Mouse (Mus musculus): ENCODE results near the gene Prdm16. TPM values are rescaled to one million over a fixed set of nuclear protein-coding genes. Genes with fewer than 3 reads are reported as not detected.

Gene Prdm16
- polyA plus RNA-seq, 1 experiment = 0.50 TPM

DNA sequence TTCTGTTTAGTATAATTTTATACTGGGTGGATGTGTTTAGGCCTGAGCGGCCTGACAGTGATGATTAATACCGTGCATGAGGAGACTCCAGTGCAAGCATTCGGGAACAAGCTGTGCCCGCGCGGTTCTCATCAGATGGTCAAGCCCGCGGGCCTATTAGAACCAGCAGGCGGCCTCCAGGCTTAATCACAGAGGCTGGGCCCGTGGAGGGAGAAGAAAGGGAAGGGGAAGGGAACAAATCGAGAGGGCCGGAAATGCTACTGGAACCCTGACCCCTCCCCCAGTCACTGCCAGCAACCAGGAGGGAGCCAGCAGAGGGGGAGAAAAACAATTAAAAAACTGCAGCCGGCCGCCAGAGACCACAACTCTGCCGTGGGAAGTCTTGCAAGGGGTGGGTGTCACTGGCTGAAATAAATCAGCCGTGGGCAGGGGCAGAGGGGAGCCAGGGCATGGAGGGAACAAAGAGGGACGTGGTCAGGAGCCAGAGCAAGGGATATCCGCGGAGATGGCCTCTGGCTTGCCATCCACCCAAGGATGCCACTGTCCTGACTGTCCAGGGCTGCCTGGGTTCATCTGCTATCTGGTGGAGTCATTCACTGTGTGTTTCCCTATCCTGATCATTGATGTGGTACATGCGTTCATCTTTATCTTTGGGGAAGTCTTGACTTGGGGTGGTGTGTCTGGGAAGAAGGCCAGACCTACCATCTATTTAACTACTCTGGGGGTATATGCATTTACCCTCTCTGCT, 246.2 kb downstream of the Prdm16 start:
- TF ChIP-seq POLR2A (IDR thresholded peaks at IDR 0.05; ENCODE audit: borderline replicate concordance, low read depth, low read length) (no peak), CTCF (IDR thresholded peaks at IDR 0.05; ENCODE audit: low read depth, low read length) (no peak)
- H3K4me3 ChIP-seq (ENCODE audit: insufficient read depth, low read length) = no peak overlapping the region

GRCm38 (mm10) chr4:154389641-154390040, 247.0 kb downstream of the Prdm16 start:
- TF ChIP-seq CTCF (IDR thresholded peaks at IDR 0.05; ENCODE audit: low read depth, low read length) (no peak), POLR2A (IDR thresholded peaks at IDR 0.05; ENCODE audit: borderline replicate concordance, low read depth, low read length) (no peak)
- Histone ChIP-seq H3K4me3 (ENCODE audit: insufficient read depth, low read length) (no peak overlapping the region), H3K4me1 (ENCODE audit: control insufficient read depth, insufficient read depth, low read length) (no peaks in the 10 kb centered on the region), H3K27ac (ENCODE audit: insufficient read depth, low read depth, low read length) (no peak overlapping the region)

More for the DNA sequence above, 246.2 kb downstream of the Prdm16 start:
- no peaks in the 10 kb centered on the region for H3K4me1 ChIP-seq (ENCODE audit: control insufficient read depth, insufficient read depth, low read length)
- no peak overlapping the region for H3K27ac ChIP-seq (ENCODE audit: insufficient read depth, low read depth, low read length)

DNA sequence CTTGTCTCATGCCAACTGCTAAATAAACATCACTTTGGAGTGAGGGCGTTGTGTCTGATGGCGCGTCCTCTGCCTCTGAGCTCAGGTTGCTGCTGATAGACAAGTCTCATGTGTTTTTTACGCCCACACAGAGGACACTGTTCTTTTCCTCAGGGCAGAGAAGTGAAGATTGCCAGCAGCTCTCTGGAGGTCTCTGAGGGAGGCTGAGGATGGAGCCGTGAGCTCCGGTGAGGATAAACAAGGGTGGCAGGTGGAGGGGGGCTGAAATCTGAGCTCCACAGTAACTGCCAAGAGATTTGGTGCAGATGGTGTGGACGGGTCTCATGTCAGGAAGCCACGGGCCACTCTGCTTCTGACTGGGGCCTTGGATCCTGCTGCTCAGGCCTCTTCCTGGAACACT, 249.9 kb downstream of the Prdm16 start:
- Histone ChIP-seq H3K4me3 (ENCODE audit: insufficient read depth, low read length) (no peak overlapping the region), H3K4me1 (ENCODE audit: control insufficient read depth, insufficient read depth, low read length) (no peaks in the 10 kb centered on the region), H3K27ac (ENCODE audit: insufficient read depth, low read depth, low read length) (no peak overlapping the region)
- TF ChIP-seq CTCF (IDR thresholded peaks at IDR 0.05; ENCODE audit: low read depth, low read length) = no peak
- TF ChIP-seq POLR2A (IDR thresholded peaks at IDR 0.05; ENCODE audit: borderline replicate concordance, low read depth, low read length) = no peak

DNA sequence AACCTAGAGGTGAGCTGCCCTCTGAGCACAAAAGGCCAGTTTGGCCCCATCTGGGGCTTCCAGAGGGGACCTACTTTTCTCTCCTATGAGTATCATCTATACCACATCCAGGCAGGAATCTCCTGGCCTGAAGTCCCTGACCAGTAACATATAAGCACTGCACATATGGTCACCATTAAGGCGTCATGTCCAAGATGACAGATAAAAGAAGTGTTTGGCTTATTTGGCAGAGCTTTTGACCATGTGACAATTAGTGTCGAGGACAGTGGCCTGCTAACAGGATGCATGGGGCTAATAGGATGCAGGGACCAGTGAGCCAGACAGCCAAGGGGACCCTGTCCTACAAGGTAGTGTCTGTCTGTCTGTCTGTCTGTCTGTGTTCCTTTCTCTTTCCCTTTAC, 250.8 kb downstream of the Prdm16 start:
- H3K27ac ChIP-seq (ENCODE audit: insufficient read depth, low read depth, low read length) = no peak overlapping the region
- no peaks in the 10 kb centered on the region for H3K4me1 ChIP-seq (ENCODE audit: control insufficient read depth, insufficient read depth, low read length)
- TF ChIP-seq CTCF (IDR thresholded peaks at IDR 0.05; ENCODE audit: low read depth, low read length) (no peak), POLR2A (IDR thresholded peaks at IDR 0.05; ENCODE audit: borderline replicate concordance, low read depth, low read length) (no peak)
- H3K4me3 ChIP-seq (ENCODE audit: insufficient read depth, low read length) = no peak overlapping the region

DNA sequence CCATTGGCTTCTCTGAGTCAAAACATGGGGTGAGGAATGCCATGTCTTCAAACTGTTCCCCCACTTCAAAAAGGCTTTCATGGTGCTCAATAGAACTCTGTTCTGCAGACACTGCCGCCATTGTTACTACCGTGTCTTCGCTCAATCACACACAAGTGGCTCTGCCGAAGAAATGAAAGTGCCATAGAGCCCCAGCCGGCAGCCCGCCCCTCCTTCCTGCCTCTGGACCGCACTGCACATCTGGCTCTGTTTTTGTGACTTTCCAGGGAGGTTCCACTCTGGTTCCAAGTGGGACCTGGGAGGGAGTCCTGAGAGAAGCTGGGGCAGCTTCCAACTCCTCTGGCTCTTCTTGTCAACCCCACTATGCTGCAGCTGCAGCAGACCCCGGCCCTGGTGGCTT, 251.5 kb downstream of the Prdm16 start:
- H3K4me1 ChIP-seq (ENCODE audit: control insufficient read depth, insufficient read depth, low read length) = no peaks in the 10 kb centered on the region
- TF ChIP-seq POLR2A (IDR thresholded peaks at IDR 0.05; ENCODE audit: borderline replicate concordance, low read depth, low read length) = no peak
- TF ChIP-seq CTCF (IDR thresholded peaks at IDR 0.05; ENCODE audit: low read depth, low read length) = no peak
- H3K4me3 ChIP-seq (ENCODE audit: insufficient read depth, low read length) = no peak overlapping the region
- H3K27ac ChIP-seq (ENCODE audit: insufficient read depth, low read depth, low read length) = no peak overlapping the region

- no peak overlapping the region for H3K4me3 ChIP-seq (ENCODE audit: insufficient read depth, low read length)
- TF ChIP-seq POLR2A (IDR thresholded peaks at IDR 0.05; ENCODE audit: borderline replicate concordance, low read depth, low read length) (no peak), CTCF (IDR thresholded peaks at IDR 0.05; ENCODE audit: low read depth, low read length) (no peak)
- H3K27ac ChIP-seq (ENCODE audit: insufficient read depth, low read depth, low read length) = no peak overlapping the region
- no peaks in the 10 kb centered on the region for H3K4me1 ChIP-seq (ENCODE audit: control insufficient read depth, insufficient read depth, low read length)
These were observed 257.8 kb downstream of the Prdm16 start for GRCm38 (mm10) chr4:154378876-154379275.

- H3K27ac ChIP-seq (ENCODE audit: insufficient read depth, low read depth, low read length) = no peak overlapping the region
- H3K4me1 ChIP-seq (ENCODE audit: control insufficient read depth, insufficient read depth, low read length) = no peaks in the 10 kb centered on the region
- no peak for TF ChIP-seq CTCF (IDR thresholded peaks at IDR 0.05; ENCODE audit: low read depth, low read length)
- no peak for TF ChIP-seq POLR2A (IDR thresholded peaks at IDR 0.05; ENCODE audit: borderline replicate concordance, low read depth, low read length)
- no peak overlapping the region for H3K4me3 ChIP-seq (ENCODE audit: insufficient read depth, low read length)
These were observed 260.6 kb downstream of the Prdm16 start for GRCm38 (mm10) chr4:154375939-154376625.

- no peak overlapping the region for H3K27ac ChIP-seq (ENCODE audit: insufficient read depth, low read depth, low read length)
- H3K4me1 ChIP-seq (ENCODE audit: control insufficient read depth, insufficient read depth, low read length) = no peaks in the 10 kb centered on the region
- no peak overlapping the region for H3K4me3 ChIP-seq (ENCODE audit: insufficient read depth, low read length)
- TF ChIP-seq CTCF (IDR thresholded peaks at IDR 0.05; ENCODE audit: low read depth, low read length) (no peak), POLR2A (IDR thresholded peaks at IDR 0.05; ENCODE audit: borderline replicate concordance, low read depth, low read length) (no peak)
These were observed 265.0 kb downstream of the Prdm16 start for GRCm38 (mm10) chr4:154371542-154372247.

DNA sequence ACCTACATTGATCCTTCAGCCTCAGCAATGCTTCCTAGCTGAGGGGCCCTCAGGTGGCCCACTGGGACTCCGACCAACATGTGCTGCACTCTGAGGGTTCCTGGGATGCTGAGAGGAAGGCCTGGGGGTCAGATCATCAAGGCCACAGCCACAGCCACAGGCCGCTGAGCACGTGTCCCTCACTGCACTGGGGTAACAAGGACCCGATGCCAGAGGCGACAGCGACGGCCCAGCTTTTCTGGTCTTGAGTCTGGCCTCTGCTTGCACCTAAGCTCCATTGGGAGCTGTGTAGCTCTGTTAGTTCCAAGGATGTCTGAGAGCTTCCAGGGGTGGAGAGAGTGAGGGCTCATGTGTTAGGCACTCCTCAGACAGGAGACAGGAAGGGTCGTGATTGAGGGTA, 265.8 kb downstream of the Prdm16 start:
- Histone ChIP-seq H3K4me3 (ENCODE audit: insufficient read depth, low read length) (no peak overlapping the region), H3K27ac (ENCODE audit: insufficient read depth, low read depth, low read length) (no peak overlapping the region), H3K4me1 (ENCODE audit: control insufficient read depth, insufficient read depth, low read length) (no peaks in the 10 kb centered on the region)
- TF ChIP-seq POLR2A (IDR thresholded peaks at IDR 0.05; ENCODE audit: borderline replicate concordance, low read depth, low read length) (no peak), CTCF (IDR thresholded peaks at IDR 0.05; ENCODE audit: low read depth, low read length) (no peak)

DNA sequence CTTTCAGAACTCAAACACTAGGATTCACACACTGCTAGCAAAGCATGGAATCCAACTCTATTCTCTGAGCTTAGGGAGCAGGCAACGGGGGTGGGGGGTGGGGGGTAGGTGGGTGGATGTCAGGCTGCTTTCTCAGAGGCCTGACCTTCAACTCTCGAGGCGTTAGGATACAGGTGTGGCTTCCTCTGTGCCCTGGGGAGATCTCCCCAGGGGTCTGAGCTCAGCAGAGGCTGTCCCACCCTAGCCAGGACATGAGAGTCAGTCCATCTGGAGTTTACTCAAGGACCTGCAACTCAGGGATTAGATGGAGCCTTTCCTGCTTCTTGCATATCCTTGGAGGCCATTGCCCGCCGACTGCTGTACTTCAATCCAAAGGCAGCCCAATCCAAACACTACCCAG, 267.6 kb downstream of the Prdm16 start:
- Histone ChIP-seq H3K4me3 (ENCODE audit: insufficient read depth, low read length) (no peak overlapping the region), H3K27ac (ENCODE audit: insufficient read depth, low read depth, low read length) (no peak overlapping the region), H3K4me1 (ENCODE audit: control insufficient read depth, insufficient read depth, low read length) (no peaks in the 10 kb centered on the region)
- TF ChIP-seq POLR2A (IDR thresholded peaks at IDR 0.05; ENCODE audit: borderline replicate concordance, low read depth, low read length) (no peak), CTCF (IDR thresholded peaks at IDR 0.05; ENCODE audit: low read depth, low read length) (no peak)

All from bone marrow macrophage, adult 2 months (primary cell).